Mouse (Mus musculus) hindbrain, embryonic 14.5 days (tissue): ENCODE results near the gene Kcnq1. TPM values are rescaled to one million over a fixed set of nuclear protein-coding genes. Genes with fewer than 3 reads are reported as not detected.

Source experiments
- ATAC-seq: fragments of 200-750 bp; cut with Nextera tagmentation; 2 replicates; pipeline ENCODE4 v1.8.0; 2017; ENCODE audit warnings: moderate number of reproducible peaks, mild to moderate bottlenecking, moderate TSS enrichment, moderate library complexity; ENCODE audit not compliant: low FRiP score
- DNase-seq: peaks from one replicate; pipeline ENCODE4 v3.0.0-alpha.2; 2015; ENCODE audit warnings: low spot score
- H3K27ac ChIP-seq: fragments of 300-500 bp; sonication (generic); 2 replicates; pipeline ENCODE4 v1.5.1; 2014; ENCODE audit warnings: mild to moderate bottlenecking, moderate library complexity
- H3K27me3 ChIP-seq: fragments of 300-500 bp; sonication (generic); 2 replicates; pipeline ENCODE4 v1.6.1; 2014; ENCODE audit warnings: mild to moderate bottlenecking, low read length, mixed read lengths; ENCODE audit not compliant: control insufficient read depth, insufficient read depth
- H3K36me3 ChIP-seq: fragments of 300-500 bp; sonication (generic); replicated peaks from 2 replicates; pipeline ENCODE4 v1.6.1; 2014; ENCODE audit not compliant: control insufficient read depth, insufficient read depth
- H3K4me1 ChIP-seq: fragments of 300-500 bp; sonication (generic); replicated peaks from 2 replicates; pipeline ENCODE4 v1.6.1; 2014; ENCODE audit warnings: antibody characterized with exemption, low read length, mixed read lengths; ENCODE audit not compliant: control insufficient read depth, insufficient read depth
- H3K4me2 ChIP-seq: fragments of 300-500 bp; sonication (generic); replicated peaks from 2 replicates; pipeline ENCODE4 v1.6.1; 2014; ENCODE audit warnings: mild to moderate bottlenecking, moderate library complexity
- H3K4me3 ChIP-seq: fragments of 300-500 bp; sonication (generic); replicated peaks from 2 replicates; pipeline ENCODE4 v1.5.1; 2014; ENCODE audit warnings: mild to moderate bottlenecking, low read length
- H3K9ac ChIP-seq: fragments of 300-500 bp; sonication (generic); 2 replicates; pipeline ENCODE4 v1.6.1; 2014
- H3K9me3 ChIP-seq: fragments of 300-500 bp; sonication (generic); 2 replicates; pipeline ENCODE4 v1.6.1; 2016; ENCODE audit warnings: low read length; ENCODE audit not compliant: control insufficient read depth
- WGBS: fragments of 180-500 bp; shearing (Covaris S2); extraction: QIAGEN DNeasy Blood & Tissue Kit; methylation state at CpG from one replicate; pipeline ENCODE4 v1.1.7; 2014; 5-methylcytosine and 5-hydroxymethylcytosine counted together
- polyA plus RNA-seq: library from polyadenylated mRNA; unstranded; fragments of >200 nt; fragmentation: Nextera tagmentation; extraction: Ambion mirVana; gene quantifications from 2 replicates; pipeline ENCODE4 v1.2.1, GENCODE M21; 2014

Kcnq1 gene
- polyA plus RNA-seq, 1 experiment from 2014 or later: 0.94 TPM

DNA sequence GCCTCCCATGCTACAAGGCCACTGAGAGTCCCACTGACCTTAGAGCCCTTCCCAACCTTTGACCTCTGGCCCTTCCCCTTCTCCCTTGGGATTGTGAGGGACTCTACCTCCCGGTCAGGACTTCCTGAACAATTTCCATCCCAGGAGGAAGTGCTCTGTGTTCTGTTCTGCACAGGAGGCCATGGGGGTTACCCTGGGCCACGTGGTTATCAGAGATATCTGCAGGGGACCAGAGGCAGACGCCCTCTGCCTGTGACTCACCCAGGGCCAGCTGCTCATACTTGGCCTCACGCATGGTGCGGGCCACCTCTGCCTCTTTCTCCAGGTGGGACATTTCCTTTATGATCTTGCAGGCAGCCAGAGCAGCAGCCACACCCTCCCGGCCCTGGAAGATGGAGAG is 24.1 kb upstream of the Kcnq1 start:
- no peak for DNase-seq
- WGBS: 71% methylated on average over 6 of the region's 6 CpGs
- Histone ChIP-seq H3K27ac (no peak overlapping the region), H3K27me3 (no peaks in the 10 kb centered on the region; the same call in 1 of the 2 replicates), H3K9ac (no peak overlapping the region), H3K4me1 (no peaks in the 10 kb centered on the region), H3K9me3 (no peaks in the 10 kb centered on the region), H3K36me3 (no peaks in the 10 kb centered on the region), H3K4me2 (no peak overlapping the region), H3K4me3 (no peak overlapping the region)
- no peak for ATAC-seq

DNA sequence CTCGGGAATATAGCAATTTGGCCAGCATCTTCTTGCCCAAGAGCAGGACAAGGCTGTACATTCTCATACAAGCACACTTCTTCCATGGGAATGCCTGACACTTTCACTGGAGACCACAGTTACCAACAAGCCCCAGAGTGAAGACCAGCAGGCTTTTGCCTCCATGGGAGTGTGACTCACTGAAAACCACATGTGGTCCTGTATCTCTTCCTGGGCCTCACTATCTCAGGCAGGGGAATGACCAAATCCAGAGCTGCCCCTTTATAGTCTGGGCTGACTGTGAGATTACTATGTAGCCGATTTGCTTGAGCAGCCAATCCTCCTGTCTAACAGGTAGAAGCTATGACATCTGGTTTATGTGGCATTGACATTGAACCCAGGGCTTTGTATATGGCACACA is 22.5 kb upstream of the Kcnq1 start:
- H3K36me3 ChIP-seq: no peaks in the 10 kb centered on the region
- H3K4me3 ChIP-seq: no peak overlapping the region
- no peak for ATAC-seq
- no peak overlapping the region for H3K27ac ChIP-seq
- no peaks in the 10 kb centered on the region for H3K4me1 ChIP-seq
- no peak overlapping the region for H3K4me2 ChIP-seq
- no peak overlapping the region for H3K9ac ChIP-seq
- no peak for DNase-seq
- WGBS: 93% methylated on average over 2 of the region's 2 CpGs
- no peaks in the 10 kb centered on the region; the same call in 1 of the 2 replicates for H3K27me3 ChIP-seq
- H3K9me3 ChIP-seq: no peaks in the 10 kb centered on the region

DNA sequence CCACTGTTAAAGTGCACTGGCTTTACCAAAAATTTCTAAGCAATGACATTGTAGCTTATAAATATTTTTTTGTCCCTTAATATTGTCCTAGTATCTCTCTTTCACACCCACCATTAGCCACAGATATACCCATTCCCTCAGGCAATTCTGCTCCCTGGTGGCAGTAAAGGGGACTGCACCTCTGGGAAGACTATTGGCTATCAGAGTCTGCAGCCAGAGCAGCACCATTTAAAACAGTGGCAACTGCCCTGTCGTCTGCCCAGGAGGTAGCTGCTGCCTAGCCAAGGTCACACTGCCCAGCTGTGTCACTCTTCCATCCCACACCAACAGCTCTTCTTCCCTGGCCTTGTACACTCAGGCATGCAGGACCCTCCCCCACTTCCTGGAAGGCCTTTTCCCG is 19.8 kb upstream of the Kcnq1 start:
- H3K4me3 ChIP-seq: no peak overlapping the region
- no peaks in the 10 kb centered on the region for H3K36me3 ChIP-seq
- ATAC-seq: 0 out of 2 replicates have a peak, but pooled peaks have one; percentile 9
- peak; percentile 49 for DNase-seq
- no peaks in the 10 kb centered on the region for H3K9me3 ChIP-seq
- peak overlapping the region; percentile 12; the same call in 1 of the 2 replicates for H3K4me2 ChIP-seq
- WGBS: 51% methylated on average over 2 of the region's 2 CpGs
- no peaks in the 10 kb centered on the region for H3K4me1 ChIP-seq
- H3K27ac ChIP-seq: peak overlapping the region; percentile 49; the same call in 1 of the 2 replicates
- H3K9ac ChIP-seq: no peak overlapping the region
- no peaks in the 10 kb centered on the region; the same call in 1 of the 2 replicates for H3K27me3 ChIP-seq

DNA sequence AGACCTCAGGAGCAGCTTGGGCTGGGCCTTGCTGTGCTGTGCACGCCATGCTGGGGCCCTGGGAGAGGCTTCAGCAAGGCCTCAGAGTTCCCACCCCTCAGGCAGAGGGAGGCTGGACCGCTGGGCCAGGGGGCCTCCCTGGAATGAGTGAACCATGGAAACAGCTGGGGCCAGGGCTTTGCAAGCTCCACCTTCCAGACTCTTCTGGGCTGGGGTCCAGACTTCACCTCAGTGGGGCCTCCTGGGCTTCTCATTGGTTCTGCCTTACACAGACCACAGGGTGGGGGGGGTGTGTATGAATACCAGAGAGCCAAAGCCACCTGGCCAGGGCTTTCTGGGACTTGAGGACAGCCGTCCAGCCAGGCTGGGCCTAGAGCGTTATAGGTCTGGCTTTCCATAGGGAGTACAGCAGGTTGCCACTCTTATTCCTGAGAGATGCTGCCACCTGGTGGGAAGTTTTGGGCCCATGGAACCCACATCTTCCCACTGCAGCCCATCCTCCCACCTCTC is 19.0 kb upstream of the Kcnq1 start:
- Histone ChIP-seq H3K4me3 (no peak overlapping the region), H3K4me1 (no peaks in the 10 kb centered on the region), H3K9ac (no peak overlapping the region), H3K27me3 (no peaks in the 10 kb centered on the region; the same call in 1 of the 2 replicates), H3K4me2 (peak overlapping the region; percentile 12; the same call in 1 of the 2 replicates), H3K36me3 (no peaks in the 10 kb centered on the region), H3K27ac (no peak overlapping the region), H3K9me3 (no peaks in the 10 kb centered on the region)
- WGBS: 34% methylated on average over 4 of the region's 4 CpGs
- DNase-seq (peak; percentile 39), ATAC-seq (peak; percentile 68)

DNA sequence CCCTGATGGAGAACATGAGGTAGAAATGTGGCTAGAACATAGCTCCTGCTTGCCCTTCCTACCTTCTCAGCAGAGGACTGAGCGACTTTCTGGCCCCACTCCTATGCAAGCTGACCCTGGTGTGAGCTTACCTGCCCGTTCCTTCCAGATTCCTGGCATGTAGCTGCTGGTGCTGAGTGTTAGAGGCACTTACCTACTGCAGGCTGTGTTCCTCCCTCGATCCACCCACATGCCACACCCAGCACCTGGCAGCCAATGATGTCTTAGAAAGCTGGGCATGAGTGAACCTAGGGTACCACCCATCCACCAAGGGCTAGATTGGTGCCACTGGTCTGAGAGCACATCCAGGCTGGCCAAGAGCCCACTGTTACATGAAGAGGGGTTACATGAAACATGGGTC is 12.3 kb upstream of the Kcnq1 start:
- no peak overlapping the region for H3K27ac ChIP-seq
- no peak for ATAC-seq
- no peak overlapping the region for H3K4me3 ChIP-seq
- H3K4me2 ChIP-seq: no peak overlapping the region
- H3K36me3 ChIP-seq: no peaks in the 10 kb centered on the region
- no peak overlapping the region for H3K9ac ChIP-seq
- H3K9me3 ChIP-seq: no peaks in the 10 kb centered on the region
- no peak for DNase-seq
- H3K4me1 ChIP-seq: no peaks in the 10 kb centered on the region
- no peaks in the 10 kb centered on the region for H3K27me3 ChIP-seq
- 73% methylated on average over 3 of the region's 3 CpGs for WGBS

DNA sequence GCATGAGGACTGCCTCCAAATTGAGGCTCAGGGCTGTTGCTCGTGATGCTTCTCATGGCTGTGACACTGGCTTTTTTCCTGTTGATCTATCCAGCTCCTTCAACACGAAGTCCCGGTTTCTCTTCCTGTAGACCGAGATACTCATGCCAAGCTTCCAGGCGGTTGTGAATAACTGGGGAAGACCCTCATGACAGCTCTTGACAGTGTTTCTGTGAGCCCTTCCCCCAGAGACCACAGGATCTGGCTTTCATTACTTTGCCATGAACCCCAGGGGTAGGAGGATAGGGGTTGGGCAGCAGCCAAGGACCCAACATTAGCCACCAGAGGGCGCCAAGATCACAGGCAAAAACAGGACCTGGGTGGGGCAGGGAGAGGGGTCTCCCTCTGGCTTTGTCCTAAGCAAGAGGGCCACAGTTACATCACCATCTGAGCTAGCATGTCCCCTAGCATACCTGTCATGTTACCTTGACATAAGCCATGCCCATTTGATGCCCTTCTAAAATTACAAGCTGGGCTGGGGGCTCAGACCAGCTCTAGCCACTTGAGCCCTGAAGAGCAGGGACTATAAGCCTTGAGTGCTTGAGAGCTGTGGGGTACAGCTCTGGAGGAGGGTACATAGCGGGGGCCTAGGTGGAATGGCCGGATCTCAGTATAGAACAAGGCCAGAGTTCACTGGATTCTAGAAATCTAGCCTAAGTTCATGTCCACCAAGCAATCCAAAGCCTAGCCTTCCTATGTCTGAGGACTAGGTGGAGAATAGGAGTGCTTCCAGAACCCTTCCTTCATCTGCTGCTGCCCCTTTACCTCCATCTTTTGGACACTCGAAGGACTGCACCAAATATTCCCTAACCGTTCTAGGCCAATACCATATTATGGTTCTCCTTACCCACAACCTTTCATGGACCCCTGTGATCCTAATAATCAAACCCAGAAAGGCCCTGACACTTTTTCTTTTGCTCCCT is 11.3 kb upstream of the Kcnq1 start, which contains the start of gene Trpm5:
Gene Trpm5, minus strand, starts transcription at position 51 of the 962 bp plus-strand sequence.
- Histone ChIP-seq H3K36me3 (no peaks in the 10 kb centered on the region), H3K27me3 (no peaks in the 10 kb centered on the region), H3K27ac (no peak within 1 kb of the TSS), H3K4me3 (no peak within 1 kb of the TSS), H3K9me3 (no peaks in the 10 kb centered on the region), H3K9ac (no peak within 1 kb of the TSS), H3K4me2 (no peak within 1 kb of the TSS), H3K4me1 (no peaks in the 10 kb centered on the region)
- no peak for ATAC-seq
- peak; percentile 59 for DNase-seq
- 53% methylated on average over 10 of the region's 10 CpGs for WGBS

DNA sequence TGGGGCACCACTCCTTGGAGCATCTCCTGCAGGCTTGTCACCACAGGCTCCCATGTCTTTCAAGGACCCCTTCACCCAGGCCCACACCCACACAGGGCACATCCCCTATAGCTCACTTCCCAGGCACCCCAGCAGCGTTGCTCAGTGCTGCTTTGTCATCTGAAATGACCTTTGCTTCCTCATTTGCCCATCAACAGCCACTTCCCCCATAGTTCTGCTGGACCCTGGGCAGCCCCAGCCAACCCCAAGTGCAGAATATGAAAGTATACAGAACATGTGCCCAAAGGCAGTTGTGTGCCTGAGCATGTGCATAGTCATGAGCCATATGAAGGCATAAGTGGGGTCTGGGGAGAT is 10.6 kb upstream of the Kcnq1 start:
- H3K27ac ChIP-seq: no peak overlapping the region
- H3K9me3 ChIP-seq: no peaks in the 10 kb centered on the region
- 45% methylated on average over 1 of the region's 1 CpGs for WGBS
- no peaks in the 10 kb centered on the region for H3K4me1 ChIP-seq
- no peaks in the 10 kb centered on the region for H3K27me3 ChIP-seq
- H3K9ac ChIP-seq: no peak overlapping the region
- no peaks in the 10 kb centered on the region for H3K36me3 ChIP-seq
- DNase-seq: no peak
- no peak overlapping the region for H3K4me3 ChIP-seq
- no peak overlapping the region for H3K4me2 ChIP-seq
- ATAC-seq: no peak

DNA sequence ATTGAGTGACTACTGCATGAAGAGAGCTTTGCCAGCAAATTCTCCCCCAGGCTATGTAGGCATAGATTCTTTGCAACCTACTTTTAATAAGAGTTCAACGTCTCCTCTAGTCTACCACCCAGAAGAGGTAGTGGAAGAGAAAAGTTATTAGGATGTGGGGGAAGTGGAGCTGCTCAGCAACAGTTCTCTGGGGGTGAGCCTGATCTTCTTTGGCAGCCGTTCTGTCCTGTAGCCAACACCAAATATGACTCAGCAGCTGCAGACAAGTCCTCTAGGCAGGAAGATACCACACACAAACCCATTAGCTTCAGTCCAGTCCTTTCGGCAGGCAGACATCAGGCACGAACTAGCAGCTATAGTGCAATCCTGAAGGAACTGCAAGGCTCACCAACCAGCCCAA is 5.4 kb upstream of the Kcnq1 start:
- Histone ChIP-seq H3K9ac (no peak overlapping the region), H3K27ac (no peak overlapping the region), H3K4me2 (no peak overlapping the region), H3K4me3 (no peak overlapping the region), H3K27me3 (peaks cover 12% of the 10 kb centered on the region), H3K36me3 (no peaks in the 10 kb centered on the region), H3K4me1 (no peaks in the 10 kb centered on the region), H3K9me3 (no peaks in the 10 kb centered on the region)
- DNase-seq (no peak), ATAC-seq (no peak)
- WGBS: 75% methylated on average over 4 of the region's 4 CpGs

DNA sequence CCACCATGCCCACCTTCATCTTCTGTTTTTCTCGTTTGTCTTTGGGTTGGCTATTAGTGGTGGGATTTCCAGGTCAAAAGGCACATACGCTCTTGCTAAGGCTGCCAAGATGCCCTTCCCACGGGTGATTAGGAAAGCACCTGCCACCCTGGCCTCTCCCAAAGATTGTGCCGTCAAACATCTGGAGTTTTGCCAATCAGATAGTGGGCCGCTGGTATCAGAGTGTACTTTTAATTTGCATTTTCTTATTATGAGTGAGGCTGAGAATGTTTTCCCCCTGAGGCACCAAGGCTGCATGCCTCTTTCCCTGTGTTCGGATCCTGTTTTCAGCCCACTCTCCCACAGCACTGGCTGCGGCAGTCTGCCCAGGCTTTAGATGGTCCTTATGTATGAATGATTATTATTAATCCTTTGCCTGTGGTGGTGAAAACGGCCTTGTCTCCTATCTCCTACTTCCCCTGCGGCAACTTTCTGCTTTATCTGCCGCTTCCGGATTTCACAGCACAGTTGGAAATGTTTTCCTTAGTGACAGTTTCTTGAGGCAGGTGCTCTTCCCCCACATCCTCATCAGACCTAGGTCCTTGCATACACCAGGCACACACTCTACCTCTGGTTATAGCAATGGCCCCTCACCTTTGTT is 784 bp upstream of the Kcnq1 start:
- Histone ChIP-seq H3K4me1 (no peaks in the 10 kb centered on the region; the same call in 1 of the 2 replicates), H3K4me2 (no peak overlapping the region), H3K27me3 (peaks cover 45% of the 10 kb centered on the region), H3K36me3 (no peaks in the 10 kb centered on the region), H3K4me3 (no peak overlapping the region), H3K9me3 (no peaks in the 10 kb centered on the region), H3K27ac (no peak overlapping the region), H3K9ac (no peak overlapping the region)
- ATAC-seq (no peak), DNase-seq (no peak)
- 71% methylated on average over 11 of the region's 11 CpGs for WGBS
